Mouse (Mus musculus) intestine, postnatal 0 days (tissue): ENCODE data around the gene Spta1. TPM values are rescaled to one million over a fixed set of nuclear protein-coding genes. Genes with fewer than 3 reads are reported as not detected.

ENCODE experiments used
- ATAC-seq: fragments of 200-750 bp; cut with Nextera tagmentation; 2 replicates; pipeline ENCODE4 v1.8.0; 2017; ENCODE audit warnings: mild to moderate bottlenecking, moderate TSS enrichment, moderate library complexity
- H3K27ac ChIP-seq: fragments of 300-500 bp; sonication (generic); 2 replicates; pipeline ENCODE4 v1.5.1; 2014; ENCODE audit warnings: mild to moderate bottlenecking, low read depth, low read length, moderate library complexity
- H3K27me3 ChIP-seq: fragments of 300-500 bp; sonication (generic); replicated peaks from 2 replicates; pipeline ENCODE4 v1.6.1; 2014; ENCODE audit warnings: low read length, mixed read lengths; ENCODE audit not compliant: control insufficient read depth, insufficient read depth
- H3K36me3 ChIP-seq: fragments of 300-500 bp; sonication (generic); 2 replicates; pipeline ENCODE4 v1.6.1; 2014; ENCODE audit warnings: mild to moderate bottlenecking, moderate library complexity; ENCODE audit not compliant: control insufficient read depth, insufficient read depth
- H3K4me1 ChIP-seq: fragments of 300-500 bp; sonication (generic); replicated peaks from 2 replicates; pipeline ENCODE4 v1.6.1; 2014; ENCODE audit warnings: antibody characterized with exemption, low read length, mixed read lengths; ENCODE audit not compliant: control insufficient read depth, insufficient read depth
- H3K4me2 ChIP-seq: fragments of 300-500 bp; sonication (generic); replicated peaks from 2 replicates; pipeline ENCODE4 v1.6.1; 2014; ENCODE audit warnings: low read depth, mild to moderate bottlenecking, moderate library complexity
- H3K4me3 ChIP-seq: fragments of 300-500 bp; sonication (generic); 2 replicates; pipeline ENCODE4 v1.5.1; 2014; ENCODE audit warnings: low read depth, low read length
- H3K9ac ChIP-seq: fragments of 300-500 bp; sonication (generic); 2 replicates; pipeline ENCODE4 v1.6.1; 2014; ENCODE audit warnings: mild to moderate bottlenecking, low read depth, low read length
- H3K9me3 ChIP-seq: fragments of 300-500 bp; sonication (generic); 2 replicates; pipeline ENCODE4 v1.6.1; 2016; ENCODE audit warnings: mixed run types; ENCODE audit not compliant: control insufficient read depth
- CTCF ChIP-seq: sonication (generic); IDR thresholded peaks from 2 replicates; pipeline ENCODE4 v1.5.1; 2016; ENCODE audit warnings: low read depth, mild to moderate bottlenecking, control low read depth, antibody characterized with exemption, moderate library complexity
- WGBS: fragments of 180-500 bp; shearing (Covaris S2); extraction: QIAGEN DNeasy Blood & Tissue Kit; methylation state at CpG from one replicate; pipeline ENCODE4 v1.1.7; 2014; 5-methylcytosine and 5-hydroxymethylcytosine counted together
- polyA plus RNA-seq: library from polyadenylated mRNA; unstranded; fragments of >200 nt; fragmentation: Nextera tagmentation; extraction: Ambion mirVana; gene quantifications from 2 replicates; pipeline ENCODE4 v1.2.1, GENCODE M21; 2015

Spta1 gene
- polyA plus RNA-seq, result 0.04 TPM in 1 of 2 replicates, not detected in the other

- H3K4me2 ChIP-seq, result no peak within 1 kb of the TSS
- H3K27me3 ChIP-seq, result no peaks in the 10 kb centered on the region
- ATAC-seq, result no peak
- H3K9me3 ChIP-seq, result no peaks in the 10 kb centered on the region
- H3K9ac ChIP-seq, result no peak within 1 kb of the TSS
- no peak within 1 kb of the TSS for H3K4me3 ChIP-seq
- H3K36me3 ChIP-seq, result no peaks in the 10 kb centered on the region
- H3K4me1 ChIP-seq, result no peaks in the 10 kb centered on the region
- 59% methylated on average over 3 of the region's 3 CpGs for WGBS
- no peak within 1 kb of the TSS for H3K27ac ChIP-seq
- no peak for TF ChIP-seq CTCF
These were observed at the start of gene Spta1 for GRCm38 (mm10) chr1:174172605-174173004. Spta1 (plus strand) TSS chr1:174172776.

- Histone ChIP-seq H3K9me3 (no peaks in the 10 kb centered on the region), H3K9ac (no peak within 1 kb of the TSS), H3K4me1 (no peaks in the 10 kb centered on the region), H3K4me3 (no peak within 1 kb of the TSS), H3K27me3 (no peaks in the 10 kb centered on the region), H3K27ac (no peak within 1 kb of the TSS), H3K36me3 (no peaks in the 10 kb centered on the region), H3K4me2 (no peak within 1 kb of the TSS)
- 83% methylated on average over 3 of the region's 3 CpGs for WGBS
- ATAC-seq, result no peak
- TF ChIP-seq CTCF, result no peak
These were observed 41.4 kb upstream of the Spta1 start, which contains the start of gene Olfr424 for GRCm38 (mm10) chr1:174131217-174131616. Olfr424 (plus strand) TSS chr1:174131517.

GRCm38 (mm10) chr1:174131999-174132398, 40.6 kb upstream of the Spta1 start:
- H3K9ac ChIP-seq, result no peak overlapping the region
- H3K4me2 ChIP-seq, result no peak overlapping the region
- no peak overlapping the region for H3K27ac ChIP-seq
- H3K36me3 ChIP-seq, result no peaks in the 10 kb centered on the region
- no peak for TF ChIP-seq CTCF
- WGBS, result 79% methylated on average over 3 of the region's 3 CpGs
- no peak for ATAC-seq
- H3K9me3 ChIP-seq, result no peaks in the 10 kb centered on the region
- no peaks in the 10 kb centered on the region for H3K27me3 ChIP-seq
- no peak overlapping the region for H3K4me3 ChIP-seq
- no peaks in the 10 kb centered on the region for H3K4me1 ChIP-seq

GRCm38 (mm10) chr1:174141384-174141783, 31.2 kb upstream of the Spta1 start:
- no peak overlapping the region for H3K4me3 ChIP-seq
- 73% methylated on average over 2 of the region's 2 CpGs for WGBS
- no peak overlapping the region for H3K9ac ChIP-seq
- H3K36me3 ChIP-seq, result no peaks in the 10 kb centered on the region
- H3K9me3 ChIP-seq, result no peaks in the 10 kb centered on the region
- H3K4me2 ChIP-seq, result no peak overlapping the region
- no peak for ATAC-seq
- no peaks in the 10 kb centered on the region for H3K4me1 ChIP-seq
- no peaks in the 10 kb centered on the region for H3K27me3 ChIP-seq
- H3K27ac ChIP-seq, result no peak overlapping the region
- no peak for TF ChIP-seq CTCF

- Histone ChIP-seq H3K4me3 (no peak overlapping the region), H3K27ac (no peak overlapping the region), H3K9me3 (no peaks in the 10 kb centered on the region), H3K27me3 (no peaks in the 10 kb centered on the region), H3K4me2 (no peak overlapping the region), H3K36me3 (no peaks in the 10 kb centered on the region), H3K9ac (no peak overlapping the region), H3K4me1 (no peaks in the 10 kb centered on the region)
- no peak for ATAC-seq
- 71% methylated on average over 1 of the region's 1 CpGs for WGBS
- TF ChIP-seq CTCF, result no peak
These were observed 25.9 kb upstream of the Spta1 start for GRCm38 (mm10) chr1:174146696-174147095.

GRCm38 (mm10) chr1:174149289-174149688, 23.3 kb upstream of the Spta1 start:
- no peaks in the 10 kb centered on the region for H3K27me3 ChIP-seq
- H3K9ac ChIP-seq, result no peak overlapping the region
- WGBS, result 91% methylated on average over 2 of the region's 2 CpGs
- no peaks in the 10 kb centered on the region for H3K9me3 ChIP-seq
- ATAC-seq, result no peak
- H3K36me3 ChIP-seq, result no peaks in the 10 kb centered on the region
- no peaks in the 10 kb centered on the region for H3K4me1 ChIP-seq
- no peak for TF ChIP-seq CTCF
- H3K4me2 ChIP-seq, result no peak overlapping the region
- no peak overlapping the region for H3K4me3 ChIP-seq
- H3K27ac ChIP-seq, result no peak overlapping the region

- Histone ChIP-seq H3K27me3 (no peaks in the 10 kb centered on the region), H3K9me3 (no peaks in the 10 kb centered on the region)
- no peak for ATAC-seq
These were observed 17.2 kb upstream of the Spta1 start, which contains the start of gene Olfr420 for GRCm38 (mm10) chr1:174155333-174155732. Olfr420 (plus strand) TSS chr1:174155633.

More at GRCm38 (mm10) chr1:174155333-174155732, 17.2 kb upstream of the Spta1 start, which contains the start of gene Olfr420:
- Histone ChIP-seq H3K27ac (no peak within 1 kb of the TSS), H3K4me2 (no peak within 1 kb of the TSS), H3K36me3 (no peaks in the 10 kb centered on the region), H3K4me3 (no peak within 1 kb of the TSS), H3K4me1 (no peaks in the 10 kb centered on the region), H3K9ac (no peak within 1 kb of the TSS)
- no peak for TF ChIP-seq CTCF
- WGBS, result 82% methylated on average over 1 of the region's 1 CpGs
